Mouse (Mus musculus) G1E (cell line): ENCODE data around the gene Gm28043.

Source experiments
- CTCF ChIP-seq: IDR thresholded peaks from 2 replicates; pipeline ENCODE4 v1.5.1; 2012; ENCODE audit warnings: low read depth, low read length, inconsistent platforms, mixed read lengths
- GATA1 ChIP-seq: IDR thresholded peaks from 2 replicates; pipeline ENCODE4 v1.6.1; 2012; ENCODE audit warnings: borderline replicate concordance, low read length, inconsistent platforms, mixed read lengths
- POLR2AphosphoS5 ChIP-seq: IDR thresholded peaks from 2 replicates; pipeline ENCODE4 v1.6.1; 2012; ENCODE audit warnings: low read depth, low read length, inconsistent platforms; ENCODE audit not compliant: insufficient replicate concordance

- TF ChIP-seq CTCF (no peak), GATA1 (no peak), POLR2AphosphoS5 (no peak)
These were observed 116.7 kb downstream of the Gm28043 start for GRCm38 (mm10) chr17:29731266-29731952.
